Mouse (Mus musculus): ENCODE measurements at regions not wholly inside any gene's neighbourhood (a gene's known extent, or its start where the extent isn't known, plus 50 kb on each side); places are given as distances from the start of the nearest gene placed in this dataset.

- no peak overlapping the region for H3K4me3 ChIP-seq (ENCODE audit: control insufficient read depth in 1 of 2, insufficient read depth in 1 of 2, low read depth in 2 of 2, low read length in 2 of 2)
- H3K27me3 ChIP-seq (ENCODE audit: control insufficient read depth in 1 of 2, insufficient read depth in 2 of 2, low read length in 2 of 2) = no peaks in the 10 kb centered on the region
Observed at GRCm38 (mm10) chr13:28690511-28691160, 262.9 kb downstream of the Sox4 start.

GRCm38 (mm10) chr13:28687838-28688237 is 265.7 kb downstream of the Sox4 start:
- TF ChIP-seq NELFE (IDR thresholded peaks at IDR 0.05; ENCODE audit: low read depth, low read length) = no peak
- no peak for TF ChIP-seq ZNF384 (IDR thresholded peaks at IDR 0.05; ENCODE audit: low read depth, low read length)
- TF ChIP-seq HCFC1 (IDR thresholded peaks at IDR 0.05; ENCODE audit: low read depth, low read length) = no peak
- no peak for TF ChIP-seq EP300 (IDR thresholded peaks at IDR 0.05; ENCODE audit: low read depth in 1 of 2, low read length in 2 of 2)
- no peak for TF ChIP-seq MYC (IDR thresholded peaks at IDR 0.05; ENCODE audit: low read depth, low read length)
- TF ChIP-seq CTCF (IDR thresholded peaks at IDR 0.05 in 2 of 3, conservative IDR thresholded peaks at IDR 0.05 in 1 of 3; ENCODE audit: control insufficient read depth in 1 of 3, insufficient read depth in 1 of 3, low read depth in 2 of 3, low read length in 3 of 3, poor library complexity in 1 of 3, severe bottlenecking in 1 of 3) = no peak
- TF ChIP-seq USF1 (IDR thresholded peaks at IDR 0.05; ENCODE audit: low read depth, low read length) = no peak
- TF ChIP-seq TCF12 (IDR thresholded peaks at IDR 0.05; ENCODE audit: low read depth, low read length) = no peak
- no peak for TF ChIP-seq POLR2A (IDR thresholded peaks at IDR 0.05; ENCODE audit: control insufficient read depth in 1 of 2, insufficient read depth in 1 of 2, low read depth in 1 of 2, low read length in 2 of 2, poor library complexity in 1 of 2)
- no peak for TF ChIP-seq CHD2 (IDR thresholded peaks at IDR 0.05; ENCODE audit: low read length)
- TF ChIP-seq RCOR1 (IDR thresholded peaks at IDR 0.05; ENCODE audit: low read depth, low read length) = no peak
- no peak for TF ChIP-seq MEF2A (IDR thresholded peaks at IDR 0.05; ENCODE audit: extremely low read depth, insufficient replicate concordance, low read depth, low read length, poor library complexity, severe bottlenecking)
- no peak overlapping the region for H3K9ac ChIP-seq (ENCODE audit: control insufficient read depth, low read depth, low read length, poor library complexity, severe bottlenecking)
- DNase-seq (ENCODE audit: low read depth, low spot score) = no peak
- H3K9me3 ChIP-seq (replicated peaks; ENCODE audit: insufficient read depth, low read length) = no peaks in the 10 kb centered on the region
- no peaks in the 10 kb centered on the region for H3K4me1 ChIP-seq (ENCODE audit: control insufficient read depth in 1 of 2, insufficient read depth in 2 of 2, low read length in 2 of 2)
- no peak overlapping the region for H3K27ac ChIP-seq (ENCODE audit: control insufficient read depth, low read depth, low read length)
- H3K36me3 ChIP-seq (ENCODE audit: control insufficient read depth in 1 of 2, insufficient read depth in 2 of 2, low read length in 2 of 2) = no peaks in the 10 kb centered on the region
- no peak overlapping the region for H3K4me3 ChIP-seq (ENCODE audit: control insufficient read depth in 1 of 2, insufficient read depth in 1 of 2, low read depth in 2 of 2, low read length in 2 of 2)
- no peaks in the 10 kb centered on the region for H3K79me2 ChIP-seq (ENCODE audit: control insufficient read depth, insufficient read depth, low read length, poor library complexity)
- no peaks in the 10 kb centered on the region for H3K27me3 ChIP-seq (ENCODE audit: control insufficient read depth in 1 of 2, insufficient read depth in 2 of 2, low read length in 2 of 2)

More at GRCm38 (mm10) chr13:28690511-28691160, 262.9 kb downstream of the Sox4 start:
- H3K9ac ChIP-seq (ENCODE audit: control insufficient read depth, low read depth, low read length, poor library complexity, severe bottlenecking) = no peak overlapping the region
- no peak for DNase-seq (ENCODE audit: low read depth, low spot score)
- no peaks in the 10 kb centered on the region for H3K79me2 ChIP-seq (ENCODE audit: control insufficient read depth, insufficient read depth, low read length, poor library complexity)
- no peak overlapping the region for H3K27ac ChIP-seq (ENCODE audit: control insufficient read depth, low read depth, low read length)
- no peaks in the 10 kb centered on the region for H3K4me1 ChIP-seq (ENCODE audit: control insufficient read depth in 1 of 2, insufficient read depth in 2 of 2, low read length in 2 of 2)
- no peak for TF ChIP-seq GABPA (IDR thresholded peaks at IDR 0.05; ENCODE audit: low read depth, low read length)
- no peak for TF ChIP-seq SIN3A (IDR thresholded peaks at IDR 0.05; ENCODE audit: low read length)
- TF ChIP-seq SMC3 (IDR thresholded peaks at IDR 0.05; ENCODE audit: low read depth, low read length) = no peak
- TF ChIP-seq CHD2 (IDR thresholded peaks at IDR 0.05; ENCODE audit: low read length) = no peak
- TF ChIP-seq MXI1 (IDR thresholded peaks at IDR 0.05; ENCODE audit: low read depth, low read length) = no peak
- no peak for TF ChIP-seq POLR2A (IDR thresholded peaks at IDR 0.05; ENCODE audit: control insufficient read depth in 1 of 2, insufficient read depth in 1 of 2, low read depth in 1 of 2, low read length in 2 of 2, poor library complexity in 1 of 2)
- TF ChIP-seq CTCF (IDR thresholded peaks at IDR 0.05 in 2 of 3, conservative IDR thresholded peaks at IDR 0.05 in 1 of 3; ENCODE audit: control insufficient read depth in 1 of 3, insufficient read depth in 1 of 3, low read depth in 2 of 3, low read length in 3 of 3, poor library complexity in 1 of 3, severe bottlenecking in 1 of 3) = no peak
- no peak for TF ChIP-seq MEF2A (IDR thresholded peaks at IDR 0.05; ENCODE audit: extremely low read depth, insufficient replicate concordance, low read depth, low read length, poor library complexity, severe bottlenecking)
- TF ChIP-seq MAZ (IDR thresholded peaks at IDR 0.05; ENCODE audit: low read depth, low read length) = no peak
- TF ChIP-seq TCF12 (IDR thresholded peaks at IDR 0.05; ENCODE audit: low read depth, low read length) = no peak
- TF ChIP-seq KAT2A (conservative IDR thresholded peaks at IDR 0.05; ENCODE audit: low read depth, low read length) = no peak
- TF ChIP-seq POLR2AphosphoS2 (IDR thresholded peaks at IDR 0.05; ENCODE audit: low read length) = no peak
- no peak for TF ChIP-seq JUND (IDR thresholded peaks at IDR 0.05; ENCODE audit: low read depth, low read length)
- TF ChIP-seq GATA1 (IDR thresholded peaks at IDR 0.05; ENCODE audit: low read depth, low read length) = no peak
- no peaks in the 10 kb centered on the region for H3K9me3 ChIP-seq (replicated peaks; ENCODE audit: insufficient read depth, low read length)
- no peaks in the 10 kb centered on the region for H3K36me3 ChIP-seq (ENCODE audit: control insufficient read depth in 1 of 2, insufficient read depth in 2 of 2, low read length in 2 of 2)

All from MEL (cell line).